Mouse (Mus musculus) liver, embryonic 11.5 days (tissue): ENCODE measurements at regions not wholly inside any gene's neighbourhood (a gene's known extent, or its start where the extent isn't known, plus 50 kb on each side); places are given as distances from the start of the nearest gene placed in this dataset.

Experiments used
- ATAC-seq: fragments of 200-750 bp; cut with Nextera tagmentation; replicated peaks from 2 replicates; pipeline ENCODE4 v1.8.0; 2017; ENCODE audit warnings: moderate number of reproducible peaks, mild to moderate bottlenecking, moderate TSS enrichment, moderate library complexity; ENCODE audit not compliant: low FRiP score
- DNase-seq: peaks from one replicate; pipeline ENCODE4 v3.0.0-alpha.2; 2017; ENCODE audit warnings: low spot score
- H3K27ac ChIP-seq: fragments of 300-500 bp; sonication (generic); 2 replicates; pipeline ENCODE4 v1.5.1; 2014; ENCODE audit warnings: mild to moderate bottlenecking, low read depth, low read length, control low read depth
- H3K27me3 ChIP-seq: fragments of 300-500 bp; sonication (generic); replicated peaks from 2 replicates; pipeline ENCODE4 v1.6.1; 2014; ENCODE audit warnings: low read length, mixed read lengths; ENCODE audit not compliant: control insufficient read depth, insufficient read depth
- H3K36me3 ChIP-seq: fragments of 300-500 bp; sonication (generic); 2 replicates; pipeline ENCODE4 v1.6.1; 2014; ENCODE audit warnings: mild to moderate bottlenecking, low read length, moderate library complexity, mixed read lengths; ENCODE audit not compliant: control insufficient read depth, insufficient read depth
- H3K4me1 ChIP-seq: fragments of 300-500 bp; sonication (generic); replicated peaks from 2 replicates; pipeline ENCODE4 v1.6.1; 2014; ENCODE audit warnings: low read length, mixed read lengths; ENCODE audit not compliant: control insufficient read depth, insufficient read depth
- H3K4me2 ChIP-seq: fragments of 300-500 bp; sonication (generic); 2 replicates; pipeline ENCODE4 v1.6.1; 2014; ENCODE audit warnings: mild to moderate bottlenecking, control low read depth, moderate library complexity
- H3K4me3 ChIP-seq: fragments of 300-500 bp; sonication (generic); 2 replicates; pipeline ENCODE4 v1.5.1; 2014; ENCODE audit warnings: low read depth, low read length, control low read depth
- H3K9ac ChIP-seq: fragments of 300-500 bp; sonication (generic); 2 replicates; pipeline ENCODE4 v1.6.1; 2014; ENCODE audit warnings: low read depth, low read length, control low read depth
- H3K9me3 ChIP-seq: fragments of 300-500 bp; sonication (generic); 2 replicates; pipeline ENCODE4 v1.6.1; 2016; ENCODE audit warnings: low read length, inconsistent platforms, mixed read lengths; ENCODE audit not compliant: control insufficient read depth
- WGBS: fragments of 180-500 bp; shearing (Covaris S2); extraction: QIAGEN DNeasy Blood & Tissue Kit; methylation state at CpG from one replicate; pipeline ENCODE4 v1.1.7; 2014; 5-methylcytosine and 5-hydroxymethylcytosine counted together

DNA sequence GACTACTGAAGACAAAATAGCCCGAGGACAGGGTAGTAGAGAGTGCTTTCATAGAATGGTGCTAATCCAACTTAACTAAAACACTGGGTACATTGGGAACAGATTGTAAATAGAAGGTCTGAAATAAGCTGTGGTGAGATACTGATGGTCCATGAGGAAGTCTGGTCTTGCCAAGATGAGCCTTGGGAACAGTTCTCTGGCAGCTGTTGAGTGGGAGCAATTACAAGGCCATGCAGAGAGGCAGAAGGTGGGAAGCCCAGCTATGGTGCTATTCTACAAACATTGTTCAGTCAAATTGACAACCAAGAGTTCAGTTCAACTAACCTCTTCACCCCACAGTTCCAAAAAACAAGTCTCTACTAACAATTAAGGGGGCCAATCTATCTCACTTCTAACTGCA lies 92.5 kb upstream of the Tenm4 start:
- Histone ChIP-seq H3K36me3 (no peaks in the 10 kb centered on the region), H3K4me2 (no peak overlapping the region), H3K27ac (no peak overlapping the region), H3K4me1 (no peaks in the 10 kb centered on the region), H3K27me3 (no peaks in the 10 kb centered on the region), H3K9ac (no peak overlapping the region), H3K4me3 (no peak overlapping the region), H3K9me3 (no peaks in the 10 kb centered on the region)
- WGBS: 77% methylated on average over 1 of the region's 1 CpGs
- DNase-seq: no peak
- no peak for ATAC-seq

GRCm38 (mm10) chr7:96081676-96082075 lies 89.4 kb upstream of the Tenm4 start:
- WGBS: 51% methylated on average over 4 of the region's 4 CpGs
- no peak overlapping the region for H3K4me3 ChIP-seq
- H3K27ac ChIP-seq: no peak overlapping the region
- ATAC-seq: no peak
- no peak overlapping the region for H3K4me2 ChIP-seq
- no peaks in the 10 kb centered on the region for H3K4me1 ChIP-seq
- H3K9me3 ChIP-seq: no peaks in the 10 kb centered on the region
- H3K36me3 ChIP-seq: no peaks in the 10 kb centered on the region
- H3K27me3 ChIP-seq: no peaks in the 10 kb centered on the region
- H3K9ac ChIP-seq: no peak overlapping the region
- no peak for DNase-seq

DNA sequence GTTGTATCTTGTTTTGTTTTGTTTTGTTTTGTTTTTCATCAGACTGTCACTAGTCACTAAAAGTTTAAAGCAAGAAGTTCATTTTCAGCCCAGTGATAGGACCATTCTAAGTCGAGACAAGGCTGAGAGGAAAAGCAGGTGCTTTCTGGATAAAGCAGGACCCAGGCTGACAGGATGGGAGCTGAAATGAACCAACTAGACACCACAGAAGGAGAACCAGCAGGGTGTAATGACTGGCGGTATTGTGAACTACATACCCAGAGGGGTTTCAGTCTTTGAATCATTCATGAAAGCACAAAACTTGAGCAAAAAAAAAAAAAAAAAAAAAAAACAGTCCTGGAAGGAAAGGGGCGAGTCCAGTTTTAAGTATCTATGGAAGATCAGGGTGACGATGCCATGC lies 75.9 kb upstream of the Tenm4 start:
- 82% methylated on average over 4 of the region's 4 CpGs for WGBS
- H3K27me3 ChIP-seq: no peaks in the 10 kb centered on the region
- no peak overlapping the region for H3K4me3 ChIP-seq
- H3K4me1 ChIP-seq: no peaks in the 10 kb centered on the region
- H3K4me2 ChIP-seq: no peak overlapping the region
- H3K36me3 ChIP-seq: no peaks in the 10 kb centered on the region
- H3K9ac ChIP-seq: no peak overlapping the region
- DNase-seq: no peak
- no peak for ATAC-seq
- H3K27ac ChIP-seq: no peak overlapping the region
- H3K9me3 ChIP-seq: no peaks in the 10 kb centered on the region

DNA sequence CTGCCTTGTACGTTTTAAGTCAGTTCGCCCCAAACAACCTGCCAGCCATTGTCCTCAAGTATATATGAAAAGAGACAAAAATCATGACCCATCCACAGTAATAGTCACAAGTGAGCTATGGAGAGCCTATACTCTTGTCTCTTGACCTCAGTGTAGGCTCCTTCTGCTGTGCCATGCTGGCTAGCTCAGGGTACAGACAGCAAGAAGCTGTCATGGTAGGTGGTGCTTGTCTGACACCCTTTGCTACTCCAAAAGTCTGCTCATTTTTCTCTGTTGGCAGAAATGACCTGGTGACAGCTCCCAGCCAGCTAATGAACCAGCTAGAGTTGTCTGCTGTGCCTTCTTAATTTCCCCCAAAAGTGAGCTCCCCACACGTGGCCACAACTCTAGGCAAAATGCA lies 75.3 kb upstream of the Tenm4 start:
- 78% methylated on average over 3 of the region's 3 CpGs for WGBS
- Histone ChIP-seq H3K9ac (no peak overlapping the region), H3K4me3 (no peak overlapping the region), H3K9me3 (no peaks in the 10 kb centered on the region), H3K36me3 (no peaks in the 10 kb centered on the region), H3K4me1 (no peaks in the 10 kb centered on the region), H3K4me2 (no peak overlapping the region), H3K27me3 (no peaks in the 10 kb centered on the region), H3K27ac (no peak overlapping the region)
- ATAC-seq: no peak
- no peak for DNase-seq

DNA sequence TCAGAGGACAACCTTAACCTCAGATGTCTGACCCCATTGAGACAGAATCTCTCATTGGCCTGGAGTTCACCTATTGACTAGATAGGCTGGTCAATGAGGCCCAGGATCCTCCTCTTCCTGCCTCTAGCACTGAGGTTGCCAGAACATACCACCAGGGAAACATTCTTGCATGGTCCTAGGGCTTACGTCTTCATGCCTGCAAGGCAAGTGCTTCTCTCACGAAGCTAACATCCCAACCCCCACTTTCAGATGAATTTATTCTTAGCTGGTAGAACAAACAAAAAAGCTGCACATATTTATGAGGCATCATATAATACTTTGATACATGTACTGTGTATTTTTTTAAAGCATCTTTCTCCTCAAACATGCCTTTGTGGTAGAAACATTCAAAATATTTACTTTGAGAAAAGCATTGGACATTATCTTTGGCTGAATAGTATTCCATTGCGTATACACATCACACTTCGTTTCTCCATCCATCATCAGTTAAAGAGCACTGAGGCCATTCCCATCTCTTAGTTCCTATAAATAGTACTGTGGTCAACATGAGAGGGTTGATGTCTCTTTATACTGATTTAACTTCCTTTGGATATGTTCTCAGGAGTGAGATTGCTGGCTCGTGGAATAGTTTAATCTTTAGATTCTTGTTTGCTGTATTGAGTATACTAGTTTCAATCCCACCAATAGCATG lies 72.2 kb upstream of the Tenm4 start:
- Histone ChIP-seq H3K4me3 (no peak overlapping the region), H3K36me3 (no peaks in the 10 kb centered on the region), H3K4me2 (no peak overlapping the region), H3K27me3 (no peaks in the 10 kb centered on the region), H3K4me1 (no peaks in the 10 kb centered on the region), H3K9ac (no peak overlapping the region), H3K9me3 (no peaks in the 10 kb centered on the region), H3K27ac (no peak overlapping the region)
- DNase-seq (no peak), ATAC-seq (no peak)
- WGBS: 78% methylated on average over 5 of the region's 5 CpGs

- no peaks in the 10 kb centered on the region for H3K9me3 ChIP-seq
- ATAC-seq: no peak
- H3K36me3 ChIP-seq: no peaks in the 10 kb centered on the region
- H3K4me1 ChIP-seq: no peaks in the 10 kb centered on the region
- no peaks in the 10 kb centered on the region for H3K27me3 ChIP-seq
- H3K4me2 ChIP-seq: no peak overlapping the region
- no peak overlapping the region for H3K9ac ChIP-seq
- WGBS: 75% methylated on average over 6 of the region's 6 CpGs
- DNase-seq: no peak
- H3K27ac ChIP-seq: no peak overlapping the region
- H3K4me3 ChIP-seq: no peak overlapping the region
Observed at GRCm38 (mm10) chr7:96102727-96103126, 68.3 kb upstream of the Tenm4 start.

DNA sequence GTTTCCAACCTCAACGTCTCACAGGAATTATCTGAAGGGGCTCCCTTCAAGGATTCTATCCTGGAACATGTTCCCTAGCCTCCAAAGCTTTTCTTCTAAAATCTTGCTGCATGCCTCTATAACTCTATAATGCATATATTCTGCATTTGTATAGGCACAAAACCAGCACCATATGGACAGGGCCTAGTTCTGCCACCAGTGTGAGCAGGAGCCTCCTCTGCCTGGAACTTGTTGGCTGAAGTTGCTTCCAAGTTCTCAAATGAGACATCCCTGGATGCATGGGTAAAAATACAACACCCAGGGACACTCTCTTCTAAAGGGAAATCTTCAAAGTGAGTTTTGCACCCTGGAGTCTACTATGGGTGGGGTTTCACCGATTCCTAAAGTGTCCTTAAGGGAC lies 62.3 kb upstream of the Tenm4 start:
- Histone ChIP-seq H3K36me3 (no peaks in the 10 kb centered on the region), H3K4me3 (no peak overlapping the region), H3K9ac (no peak overlapping the region), H3K4me1 (no peaks in the 10 kb centered on the region), H3K27me3 (no peaks in the 10 kb centered on the region), H3K9me3 (no peaks in the 10 kb centered on the region), H3K4me2 (no peak overlapping the region), H3K27ac (no peak overlapping the region)
- 69% methylated on average over 2 of the region's 2 CpGs for WGBS
- DNase-seq: no peak
- ATAC-seq: no peak

DNA sequence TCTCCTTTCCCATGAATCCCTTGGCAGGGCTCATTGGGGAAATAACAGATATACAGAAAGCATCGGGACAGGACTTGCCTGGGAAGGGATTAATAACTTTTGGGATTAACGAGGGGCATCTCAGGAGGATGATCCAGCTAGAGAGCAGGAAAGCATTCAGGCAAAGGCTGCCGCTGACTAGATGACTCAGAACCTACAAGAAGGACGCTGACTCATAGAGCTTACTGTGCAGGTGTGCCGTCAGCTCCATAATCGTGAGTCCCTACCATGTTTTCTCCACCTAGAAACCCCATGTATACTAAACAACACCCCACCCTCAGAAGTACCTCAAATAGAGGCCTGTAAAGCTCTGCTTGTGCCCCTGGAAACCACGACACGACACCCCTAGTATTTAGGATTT lies 50.9 kb upstream of the Tenm4 start:
- no peak for ATAC-seq
- DNase-seq: no peak
- no peaks in the 10 kb centered on the region for H3K4me1 ChIP-seq
- H3K9me3 ChIP-seq: no peaks in the 10 kb centered on the region
- WGBS: 80% methylated on average over 8 of the region's 8 CpGs
- H3K4me3 ChIP-seq: no peak overlapping the region
- H3K27ac ChIP-seq: no peak overlapping the region
- H3K27me3 ChIP-seq: no peaks in the 10 kb centered on the region
- no peak overlapping the region for H3K9ac ChIP-seq
- H3K36me3 ChIP-seq: no peaks in the 10 kb centered on the region
- no peak overlapping the region for H3K4me2 ChIP-seq
